Mouse (Mus musculus) midbrain, embryonic 14.5 days (tissue): ENCODE measurements around the gene Ap1b1. TPM values are rescaled to one million over a fixed set of nuclear protein-coding genes. Genes with fewer than 3 reads are reported as not detected.
A peak's percentile ranks its signal among the peaks of the same experiment; 100 is the strongest.
"Not testable (repeated sequence)": the region's sequence is repeated elsewhere in the genome, so short reads cannot be mapped to it uniquely, and the experiment has no call there.

Source experiments
- ATAC-seq: fragments of 200-750 bp; cut with Nextera tagmentation; 2 replicates; pipeline ENCODE4 v1.8.0; 2017; ENCODE audit warnings: moderate number of reproducible peaks, moderate library complexity; ENCODE audit not compliant: low FRiP score, low TSS enrichment
- DNase-seq: peaks from one replicate; pipeline ENCODE4 v3.0.0-alpha.2; 2015
- H3K27ac ChIP-seq: fragments of 300-500 bp; sonication (generic); replicated peaks from 2 replicates; pipeline ENCODE4 v1.5.1; 2014; ENCODE audit warnings: mild to moderate bottlenecking, low read depth, low read length, moderate library complexity
- H3K27me3 ChIP-seq: fragments of 300-500 bp; sonication (generic); 2 replicates; pipeline ENCODE4 v1.6.1; 2014; ENCODE audit warnings: low read length, control low read depth, mixed read lengths; ENCODE audit not compliant: control insufficient read depth, insufficient read depth
- H3K36me3 ChIP-seq: fragments of 300-500 bp; sonication (generic); 2 replicates; pipeline ENCODE4 v1.6.1; 2014; ENCODE audit warnings: low read length, control low read depth; ENCODE audit not compliant: control insufficient read depth, insufficient read depth
- H3K4me1 ChIP-seq: fragments of 300-500 bp; sonication (generic); 2 replicates; pipeline ENCODE4 v1.6.1; 2014; ENCODE audit warnings: mild to moderate bottlenecking, antibody characterized with exemption, low read length, control low read depth; ENCODE audit not compliant: control insufficient read depth, insufficient read depth
- H3K4me2 ChIP-seq: fragments of 300-500 bp; sonication (generic); 2 replicates; pipeline ENCODE4 v1.6.1; 2014; ENCODE audit warnings: mild to moderate bottlenecking, low read length, moderate library complexity
- H3K4me3 ChIP-seq: fragments of 300-500 bp; sonication (generic); replicated peaks from 2 replicates; pipeline ENCODE4 v1.5.1; 2014; ENCODE audit warnings: low read depth, low read length
- H3K9ac ChIP-seq: fragments of 300-500 bp; sonication (generic); replicated peaks from 2 replicates; pipeline ENCODE4 v1.6.1; 2014; ENCODE audit warnings: mild to moderate bottlenecking, low read length, moderate library complexity
- H3K9me3 ChIP-seq: fragments of 300-500 bp; sonication (generic); 2 replicates; pipeline ENCODE4 v1.6.1; 2016; ENCODE audit warnings: low read length, control low read depth, mixed read lengths; ENCODE audit not compliant: control insufficient read depth
- WGBS: fragments of 180-500 bp; shearing (Covaris S2); extraction: QIAGEN DNeasy Blood & Tissue Kit; methylation state at CpG from one replicate; pipeline ENCODE4 v1.1.7; 2014; 5-methylcytosine and 5-hydroxymethylcytosine counted together
- polyA plus RNA-seq: library from polyadenylated mRNA; unstranded; fragments of >200 nt; fragmentation: Nextera tagmentation; extraction: Ambion mirVana; gene quantifications from 2 replicates; pipeline ENCODE4 v1.2.1, GENCODE M21; 2014

The Ap1b1 gene
- polyA plus RNA-seq, 1 experiment from 2014 or later = 96.5 TPM

DNA sequence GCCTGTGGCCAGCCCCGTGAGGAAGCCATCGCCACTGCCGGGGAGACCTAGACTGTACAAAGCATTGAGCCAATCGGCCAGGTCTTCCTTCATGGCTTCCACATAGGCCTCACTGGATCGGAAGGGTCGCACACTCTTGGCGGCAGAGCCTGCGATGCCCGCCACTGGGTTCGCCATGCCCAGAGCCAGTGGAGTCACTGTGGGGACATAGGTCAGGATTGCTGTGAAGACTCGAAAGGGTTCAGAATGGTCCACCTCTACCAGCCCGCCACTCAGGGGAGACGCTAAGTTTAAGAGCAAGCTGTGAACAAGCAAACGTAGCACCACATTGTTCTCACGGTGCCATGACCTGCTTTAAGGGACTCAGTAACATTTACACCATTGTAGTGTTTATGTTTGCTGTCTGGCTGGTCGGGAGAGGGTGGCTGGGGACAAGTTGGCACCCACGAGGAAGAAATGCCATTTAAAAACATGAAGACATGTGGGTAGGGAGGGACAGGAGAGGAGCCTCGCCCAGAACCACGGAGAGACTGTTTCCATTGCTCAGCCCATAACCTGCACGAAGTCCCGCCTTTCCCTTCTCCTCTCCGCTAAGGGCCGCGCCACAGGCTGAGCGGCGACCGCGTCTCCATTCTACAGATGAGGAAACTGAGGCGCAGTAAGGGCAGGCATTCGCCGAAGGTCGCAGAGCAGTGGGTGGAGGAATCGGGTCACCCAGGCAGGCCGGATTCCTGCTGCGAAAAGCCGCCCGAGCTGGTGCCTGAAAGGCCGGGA lies 77.8 kb downstream of the Ap1b1 start:
- H3K4me2 ChIP-seq = peak overlapping the region; percentile 72
- no peak for DNase-seq
- 15% methylated on average over 38 of the region's 38 CpGs for WGBS
- H3K9ac ChIP-seq = peak overlapping the region; percentile 69
- H3K4me1 ChIP-seq = peaks cover 36% of the 10 kb centered on the region
- H3K36me3 ChIP-seq = peaks cover 22% of the 10 kb centered on the region
- H3K27me3 ChIP-seq = peaks cover 53% of the 10 kb centered on the region
- no peaks in the 10 kb centered on the region for H3K9me3 ChIP-seq
- peak overlapping the region; percentile 72 for H3K4me3 ChIP-seq
- H3K27ac ChIP-seq = no peak overlapping the region
- no peak for ATAC-seq

DNA sequence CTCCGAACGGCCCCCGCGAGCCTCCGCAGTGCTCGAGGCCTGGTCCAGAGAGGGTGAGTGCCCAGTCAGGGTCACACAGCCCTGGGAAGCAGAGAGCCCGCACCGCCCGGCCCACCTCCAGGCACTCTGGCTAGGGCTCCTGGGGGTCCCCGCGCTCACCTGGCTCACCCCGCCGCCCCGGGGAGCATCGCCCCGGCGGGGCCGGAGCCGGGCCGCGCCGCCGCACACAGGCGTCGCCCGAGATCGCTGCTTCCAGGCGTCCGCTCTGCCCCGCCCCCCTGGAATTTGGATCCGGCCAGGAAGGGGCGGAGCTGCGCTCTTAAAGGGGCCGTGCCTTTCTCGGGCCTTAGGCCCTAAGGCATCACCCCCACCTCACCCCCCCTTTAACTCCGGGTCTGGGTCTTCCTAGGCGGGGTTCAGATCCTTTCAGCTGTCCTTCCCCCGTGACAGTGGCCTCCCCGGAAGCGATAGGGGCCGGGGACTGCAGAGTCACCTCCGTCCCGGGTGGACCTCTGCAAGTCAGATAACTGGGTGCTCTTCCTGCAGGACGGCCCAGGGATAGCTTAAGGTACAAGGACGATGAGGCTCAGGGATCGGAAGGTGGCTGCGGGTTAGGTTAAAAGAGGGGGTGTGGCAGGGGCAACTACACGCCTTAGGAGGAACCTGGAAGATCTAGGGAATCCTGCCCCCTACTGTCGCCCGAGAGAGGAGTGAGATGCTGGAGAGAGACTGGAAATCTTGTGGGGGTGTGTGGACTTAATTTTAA lies 78.6 kb downstream of the Ap1b1 start, which contains the start of gene Gas2l1:
Gas2l1 (minus strand) TSS at position 272 of the 766 bp plus-strand sequence.
- under 1% methylated on average over 50 of the region's 50 CpGs for WGBS
- Histone ChIP-seq H3K36me3 (peaks cover 28% of the 10 kb centered on the region), H3K27me3 (peaks cover 45% of the 10 kb centered on the region), H3K4me1 (peaks cover 36% of the 10 kb centered on the region), H3K4me2 (peak within 1 kb of the TSS; percentile 72), H3K4me3 (peak within 1 kb of the TSS; percentile 72), H3K9ac (peak within 1 kb of the TSS; percentile 69), H3K27ac (no peak within 1 kb of the TSS), H3K9me3 (no peaks in the 10 kb centered on the region)
- ATAC-seq (peak; percentile 86), DNase-seq (peak; percentile 94)

DNA sequence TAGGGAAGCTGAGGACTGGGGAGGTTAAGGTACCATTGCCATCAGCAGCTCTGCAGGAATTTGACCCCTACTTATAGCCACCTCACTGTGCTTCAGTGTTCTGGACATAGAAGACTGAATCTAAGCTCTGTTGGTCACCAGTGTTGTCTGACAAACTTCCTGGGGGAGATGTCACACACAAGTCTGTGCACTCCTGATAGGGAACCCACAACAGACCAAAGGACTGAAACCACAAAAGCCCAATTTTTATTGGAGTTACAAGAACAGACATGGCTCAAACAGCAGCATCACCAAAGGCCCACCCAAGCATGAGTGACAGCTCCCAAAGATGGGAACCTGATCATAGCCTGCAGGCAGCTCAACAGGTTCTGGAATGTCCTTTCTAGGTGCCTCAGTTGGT lies 80.4 kb downstream of the Ap1b1 start:
- Histone ChIP-seq H3K27me3 (peaks cover 27% of the 10 kb centered on the region), H3K4me1 (peaks cover 23% of the 10 kb centered on the region), H3K4me2 (no peak overlapping the region), H3K27ac (no peak overlapping the region), H3K4me3 (no peak overlapping the region), H3K36me3 (peaks cover 42% of the 10 kb centered on the region), H3K9me3 (no peaks in the 10 kb centered on the region), H3K9ac (no peak overlapping the region)
- no peak for DNase-seq
- ATAC-seq = no peak

DNA sequence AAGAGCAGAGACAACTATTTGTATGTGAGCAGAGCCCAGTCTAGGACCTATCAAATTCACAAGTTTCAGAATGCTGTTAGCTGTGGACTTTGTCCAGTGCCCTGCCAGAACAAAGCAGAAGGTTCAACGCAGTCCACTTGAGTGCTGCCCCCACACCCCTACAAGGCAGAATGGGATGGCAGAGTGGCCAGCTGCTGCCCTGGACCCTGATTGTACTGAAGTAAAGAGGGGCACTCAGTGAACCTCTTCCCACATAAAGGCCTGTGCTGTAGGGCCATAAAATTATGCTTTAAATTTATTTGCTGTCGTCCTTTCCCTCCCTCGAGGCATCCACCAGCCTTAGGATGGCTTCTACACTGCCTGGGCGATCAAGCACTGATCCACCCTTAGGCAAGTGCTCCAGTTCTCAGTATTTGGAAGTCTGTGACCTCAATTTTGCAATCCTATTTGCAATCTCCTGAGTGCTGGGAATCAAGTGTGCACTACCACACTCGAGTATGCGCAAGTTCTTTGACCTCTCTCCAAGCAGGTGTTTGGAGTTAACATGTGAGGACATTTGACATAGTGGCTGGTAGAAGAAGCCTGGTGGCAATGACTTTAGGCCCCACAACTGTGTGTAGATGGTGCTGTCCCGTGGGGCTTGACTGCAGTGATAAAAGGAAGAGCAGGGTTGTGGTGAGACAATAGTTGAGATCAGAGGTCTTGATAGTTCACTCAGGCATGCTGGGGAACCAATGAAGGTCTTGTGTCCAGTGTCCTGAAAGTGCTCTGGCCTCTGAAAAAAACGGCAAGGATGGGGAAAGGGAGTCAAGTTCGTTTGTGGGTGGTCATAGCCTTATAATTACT lies 81.7 kb downstream of the Ap1b1 start:
- H3K9me3 ChIP-seq = no peaks in the 10 kb centered on the region
- H3K36me3 ChIP-seq = peaks cover 55% of the 10 kb centered on the region
- H3K27me3 ChIP-seq = peaks cover 14% of the 10 kb centered on the region
- H3K4me3 ChIP-seq = no peak overlapping the region
- H3K27ac ChIP-seq = no peak overlapping the region
- H3K9ac ChIP-seq = no peak overlapping the region
- peaks cover 11% of the 10 kb centered on the region for H3K4me1 ChIP-seq
- WGBS = 83% methylated on average over 9 of the region's 9 CpGs
- H3K4me2 ChIP-seq = no peak overlapping the region
- ATAC-seq (no peak), DNase-seq (no peak)

DNA sequence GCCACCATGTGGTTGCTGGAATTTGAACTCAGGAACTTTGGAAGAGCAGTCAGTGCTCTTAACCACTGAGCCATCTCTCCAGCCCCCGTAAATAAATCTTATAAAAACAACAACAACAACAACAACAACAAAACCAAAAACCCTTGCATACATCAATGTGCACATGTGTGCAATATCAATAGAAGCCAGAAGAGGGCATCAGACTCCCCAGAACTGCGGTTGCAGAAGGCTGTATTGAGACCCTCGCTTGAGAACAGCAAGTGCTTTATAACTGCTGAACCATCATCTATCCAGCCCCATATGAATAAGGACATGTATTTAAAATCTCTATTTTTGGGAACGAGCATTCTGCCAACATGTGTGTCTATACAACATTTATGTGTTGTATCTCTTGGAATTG lies 88.3 kb downstream of the Ap1b1 start:
- Histone ChIP-seq H3K9me3 (no peaks in the 10 kb centered on the region), H3K4me2 (no peak overlapping the region), H3K4me1 (no peaks in the 10 kb centered on the region), H3K27me3 (no peaks in the 10 kb centered on the region), H3K4me3 (no peak overlapping the region), H3K9ac (no peak overlapping the region), H3K36me3 (peaks cover 76% of the 10 kb centered on the region), H3K27ac (no peak overlapping the region)
- 67% methylated on average over 4 of the region's 4 CpGs for WGBS
- ATAC-seq = no peak
- peak; percentile 65 for DNase-seq

DNA sequence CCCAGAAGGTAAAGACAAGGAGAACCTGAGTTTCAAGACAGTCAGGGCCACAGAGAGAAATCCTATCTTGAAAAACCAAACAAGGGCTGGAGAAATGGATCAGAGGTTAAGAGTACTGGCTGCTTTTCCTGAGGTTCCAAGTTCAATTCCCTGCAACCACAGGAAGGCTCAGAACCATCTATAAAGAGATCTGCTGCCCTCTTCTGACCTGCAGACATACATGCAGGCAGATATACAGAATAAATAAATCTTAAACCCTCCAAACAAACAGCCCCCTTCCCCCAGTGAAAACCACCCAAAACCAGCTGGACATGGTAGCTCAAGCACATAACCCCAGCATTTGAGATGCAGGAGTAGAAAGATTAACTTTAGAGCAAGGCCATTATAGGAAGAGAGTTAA lies 89.1 kb downstream of the Ap1b1 start:
- no peak for DNase-seq
- no peak overlapping the region for H3K4me3 ChIP-seq
- no peak overlapping the region for H3K27ac ChIP-seq
- H3K9me3 ChIP-seq = no peaks in the 10 kb centered on the region
- H3K4me2 ChIP-seq = no peak overlapping the region
- no peaks in the 10 kb centered on the region for H3K4me1 ChIP-seq
- ATAC-seq = no peak
- H3K36me3 ChIP-seq = peaks cover 76% of the 10 kb centered on the region
- H3K9ac ChIP-seq = no peak overlapping the region
- no peaks in the 10 kb centered on the region for H3K27me3 ChIP-seq

DNA sequence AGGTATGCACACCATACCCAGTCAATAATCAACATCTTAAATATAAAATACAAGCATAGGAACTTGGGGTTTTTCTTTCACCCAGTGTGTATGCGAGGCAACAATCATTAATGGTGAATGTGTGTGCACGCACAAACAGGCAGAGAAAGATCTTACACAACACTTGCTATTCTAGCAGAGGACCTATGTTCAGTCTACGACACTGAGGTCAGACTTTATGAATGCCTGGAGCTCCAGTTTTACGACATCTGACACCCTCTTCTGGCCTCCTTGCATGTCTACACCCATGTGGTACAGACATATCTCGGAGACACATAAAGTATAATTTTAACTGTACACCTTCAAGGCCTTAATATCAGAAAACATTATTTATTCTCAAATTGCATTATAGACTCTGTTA lies 90.2 kb downstream of the Ap1b1 start:
- H3K4me3 ChIP-seq, DNase-seq, H3K27ac ChIP-seq, H3K4me2 ChIP-seq, H3K27me3 ChIP-seq, H3K4me1 ChIP-seq, H3K9ac ChIP-seq, H3K9me3 ChIP-seq, ATAC-seq: not testable (repeated sequence)
- WGBS = 90% methylated on average over 3 of the region's 5 CpGs
- H3K36me3 ChIP-seq = peaks cover 73% of the 10 kb centered on the region

DNA sequence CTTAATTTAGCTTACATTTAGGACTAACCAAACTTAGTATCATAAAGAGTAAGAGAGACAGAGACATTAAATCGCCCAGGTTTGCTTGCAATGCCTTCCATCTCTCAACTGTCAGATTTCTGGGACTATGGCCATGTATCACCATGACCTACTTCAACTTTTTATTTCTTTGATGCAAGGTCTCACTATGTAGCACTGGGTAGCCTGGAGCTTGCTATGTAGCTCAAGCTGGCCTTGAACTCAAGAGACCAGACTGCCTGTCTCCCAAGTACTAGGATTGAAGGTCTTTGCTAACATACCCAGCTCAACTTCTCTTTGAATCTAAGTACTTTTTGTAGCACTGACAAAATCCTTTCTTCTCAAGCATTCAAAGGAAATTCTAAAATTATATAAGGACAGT lies 102.5 kb downstream of the Ap1b1 start:
- 94% methylated on average over 1 of the region's 1 CpGs for WGBS
- H3K9ac ChIP-seq = no peak overlapping the region
- no peak for ATAC-seq
- H3K4me3 ChIP-seq = no peak overlapping the region
- H3K4me2 ChIP-seq = no peak overlapping the region
- no peaks in the 10 kb centered on the region for H3K27me3 ChIP-seq
- H3K36me3 ChIP-seq = peaks cover 85% of the 10 kb centered on the region
- H3K4me1 ChIP-seq = peaks cover 2% of the 10 kb centered on the region; the same call in 1 of the 2 replicates
- no peak for DNase-seq
- H3K27ac ChIP-seq = no peak overlapping the region
- H3K9me3 ChIP-seq = no peaks in the 10 kb centered on the region
